Mouse (Mus musculus) kidney, adult 18-20 months (tissue): ENCODE data around the gene Tnxb.
"Not testable (repeated sequence)": the region's sequence is repeated elsewhere in the genome, so short reads cannot be mapped to it uniquely, and the experiment has no call there.

Experiments used
- DNase-seq: peaks from one replicate; pipeline ENCODE4 v3.0.0; 2021

The Tnxb gene

GRCm38 (mm10) chr17:34740280-34740679 lies 69.9 kb downstream of the Tnxb start:
- no peak for DNase-seq

DNA sequence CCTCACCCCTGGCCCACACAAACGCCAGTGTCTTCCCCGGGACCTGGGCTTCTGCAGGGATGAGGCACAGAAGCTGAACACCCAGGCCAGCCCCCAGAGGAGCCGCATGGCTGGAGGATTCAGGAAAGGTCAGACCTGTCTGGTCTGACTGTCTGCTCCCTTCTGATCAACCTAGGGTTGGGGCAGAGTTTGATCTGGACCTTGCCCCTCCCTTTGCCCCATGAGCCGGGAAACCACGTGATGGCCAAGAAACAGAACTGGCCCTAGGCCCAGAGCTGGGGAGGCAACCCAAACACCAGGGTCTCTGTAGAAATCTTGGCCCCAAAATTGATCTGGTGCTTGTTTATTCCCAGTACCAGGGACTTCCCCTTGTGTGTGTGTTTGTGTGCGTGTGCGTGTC lies 73.4 kb downstream of the Tnxb start, which contains the start of gene C4b:
Gene C4b, minus strand, starts transcription at position 164 of the 400 bp plus-strand sequence.
- peak; percentile 21 for DNase-seq

DNA sequence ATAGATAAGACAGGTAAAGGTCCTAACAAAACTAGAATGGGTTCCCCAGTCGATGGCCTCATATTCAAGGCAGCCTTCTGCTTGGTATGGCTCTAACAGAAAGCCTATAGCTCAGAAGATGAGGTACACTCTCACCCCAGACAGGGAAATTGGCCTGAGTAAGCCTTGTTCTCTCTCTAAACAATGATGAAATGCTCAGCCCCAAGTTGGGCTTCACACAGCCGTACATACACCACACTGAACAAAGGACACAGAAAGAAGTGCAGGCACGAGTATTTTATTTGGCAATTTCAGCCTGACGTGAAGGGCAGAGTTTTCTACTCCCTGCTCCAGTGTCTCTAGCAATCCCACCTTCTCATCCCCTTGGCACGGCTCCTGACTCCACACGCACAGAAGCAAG lies 73.9 kb downstream of the Tnxb start:
- DNase-seq: no peak

GRCm38 (mm10) chr17:34744611-34745010 lies 74.3 kb downstream of the Tnxb start:
- not testable (repeated sequence) for DNase-seq

GRCm38 (mm10) chr17:34745166-34745565 lies 74.8 kb downstream of the Tnxb start:
- not testable (repeated sequence) for DNase-seq

DNA sequence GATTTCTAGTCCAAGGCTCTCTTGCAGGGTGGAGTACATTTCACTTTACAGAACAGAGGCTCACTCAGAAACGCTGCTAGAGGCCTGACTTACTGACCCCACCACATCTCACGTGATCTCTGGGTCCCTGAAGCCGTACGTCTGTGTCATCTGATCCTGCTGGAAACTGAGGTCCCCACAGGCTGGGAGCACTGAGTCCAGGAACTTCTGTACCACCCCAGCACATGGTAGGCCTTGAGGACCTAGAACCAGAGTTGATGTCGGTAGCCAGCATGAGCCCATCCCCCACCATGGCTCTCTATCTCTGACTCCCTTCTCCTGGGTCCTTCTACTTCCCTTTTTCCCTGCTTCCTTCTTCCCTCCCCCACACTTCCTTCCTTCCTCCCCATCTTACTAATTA lies 76.2 kb downstream of the Tnxb start:
- no peak for DNase-seq

DNA sequence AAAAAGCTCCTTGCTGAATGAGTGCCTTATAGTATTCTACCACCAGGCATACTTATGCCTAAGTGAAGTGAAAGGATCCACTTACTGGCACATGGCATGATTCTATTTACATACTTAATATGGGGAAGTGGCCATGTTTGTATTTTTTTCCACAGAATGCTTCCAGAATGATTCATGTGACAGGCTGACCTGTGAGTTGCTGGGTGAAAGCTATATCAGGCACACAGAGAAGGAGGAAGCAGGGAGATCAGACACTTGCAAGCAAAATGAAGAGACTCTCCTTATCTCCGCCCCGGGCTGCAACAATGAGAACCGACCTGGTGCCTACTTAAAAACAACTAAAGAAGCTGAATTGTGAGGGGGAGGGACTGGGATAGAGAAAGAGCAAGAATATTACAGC lies 91.1 kb downstream of the Tnxb start:
- DNase-seq: no peak
